Mouse (Mus musculus) lung, postnatal 4 days (tissue): ENCODE measurements around the gene Foxo6.

Experiments used
- DNase-seq, 2 experiments: peaks; one replicate each; pipeline ENCODE4 v3.0.0; 2021

Gene Foxo6

DNA sequence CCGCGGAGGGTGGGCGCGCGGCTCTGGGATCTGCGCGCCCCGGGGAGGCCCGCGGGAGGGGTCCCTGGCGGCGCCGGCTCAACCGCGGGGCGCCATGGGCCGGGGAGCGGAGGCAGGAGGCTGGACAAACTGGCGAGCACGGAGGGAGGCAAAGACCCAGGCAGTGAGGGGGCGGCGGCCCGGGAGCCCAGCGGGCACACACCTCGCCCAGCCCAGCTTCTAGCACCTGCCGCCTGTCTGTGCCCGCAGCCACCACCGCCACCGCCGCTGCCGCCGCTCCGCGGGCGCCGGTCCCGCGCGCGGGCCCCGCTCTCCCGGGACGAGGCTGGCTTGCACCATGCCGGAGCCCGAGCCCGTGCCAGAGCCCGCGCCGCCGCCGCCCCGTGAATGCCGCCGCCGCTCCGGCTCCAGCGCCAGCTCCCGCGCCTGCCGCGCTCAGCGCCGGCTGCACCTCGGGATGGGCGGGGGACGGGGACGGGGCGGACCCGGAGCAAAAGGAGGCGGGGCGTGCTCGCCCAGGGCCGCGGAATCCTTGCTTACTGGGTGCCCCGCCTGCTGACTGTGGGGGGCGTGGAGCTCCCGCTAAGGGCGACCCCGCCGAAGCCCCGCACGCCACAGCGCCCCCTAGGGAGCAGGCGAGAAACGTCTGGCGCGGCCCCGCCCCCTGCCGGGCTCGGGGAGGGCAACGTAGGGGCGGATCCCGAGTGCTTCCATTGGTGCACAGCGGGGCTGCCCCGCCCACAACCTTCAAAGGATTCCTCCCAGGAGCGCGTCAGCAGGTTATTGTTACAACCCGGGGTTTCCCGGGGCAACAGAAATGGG, at the start of gene Foxo6:
TSS of gene Foxo6 (minus strand) at position 60 of the 822 bp plus-strand sequence.
- peak; percentile 98 for DNase-seq

DNA sequence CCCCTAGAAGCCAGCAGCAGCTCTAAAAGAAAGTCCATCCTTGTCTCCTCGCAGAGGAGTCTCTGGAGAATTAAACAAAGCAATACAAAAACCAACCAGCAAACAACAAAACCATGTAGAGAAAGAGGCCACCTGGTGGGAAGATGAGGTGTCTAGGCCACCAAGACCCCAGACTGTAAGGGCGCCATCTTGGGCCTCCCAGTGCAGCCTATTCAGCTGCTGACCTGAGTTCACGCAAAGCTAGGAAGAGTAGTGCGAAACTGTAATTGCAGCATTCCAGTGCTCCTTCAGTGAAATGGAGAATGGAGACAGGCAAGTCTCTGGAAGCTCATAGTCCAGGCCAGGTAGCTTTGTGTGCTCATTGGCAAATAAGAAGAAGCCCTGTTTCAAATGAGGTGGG, 47.2 kb upstream of the Foxo6 start:
- DNase-seq: no peak

DNA sequence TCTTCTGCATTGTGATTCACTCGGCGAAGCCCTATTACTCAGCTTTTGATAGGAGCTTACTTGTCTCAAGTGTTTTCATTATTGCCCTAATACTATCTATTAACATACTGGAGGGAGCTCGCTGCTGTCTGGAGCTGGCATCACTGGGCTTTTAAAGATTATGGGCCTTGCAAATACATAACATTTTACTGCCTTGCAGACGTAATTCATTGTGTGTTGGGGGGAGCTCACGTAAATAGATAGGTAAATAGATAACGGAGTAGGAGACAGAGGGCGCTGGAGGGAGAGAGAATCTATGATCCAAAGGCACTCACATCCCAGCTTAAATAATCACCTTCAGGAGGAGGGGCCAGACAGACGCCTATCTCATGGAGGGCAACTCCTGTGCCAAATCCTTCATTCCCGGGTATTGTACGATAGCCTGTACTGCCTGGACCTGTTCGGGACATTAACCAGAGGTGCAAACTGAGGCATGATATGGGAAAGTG, 45.8 kb upstream of the Foxo6 start:
- DNase-seq: no peak

DNA sequence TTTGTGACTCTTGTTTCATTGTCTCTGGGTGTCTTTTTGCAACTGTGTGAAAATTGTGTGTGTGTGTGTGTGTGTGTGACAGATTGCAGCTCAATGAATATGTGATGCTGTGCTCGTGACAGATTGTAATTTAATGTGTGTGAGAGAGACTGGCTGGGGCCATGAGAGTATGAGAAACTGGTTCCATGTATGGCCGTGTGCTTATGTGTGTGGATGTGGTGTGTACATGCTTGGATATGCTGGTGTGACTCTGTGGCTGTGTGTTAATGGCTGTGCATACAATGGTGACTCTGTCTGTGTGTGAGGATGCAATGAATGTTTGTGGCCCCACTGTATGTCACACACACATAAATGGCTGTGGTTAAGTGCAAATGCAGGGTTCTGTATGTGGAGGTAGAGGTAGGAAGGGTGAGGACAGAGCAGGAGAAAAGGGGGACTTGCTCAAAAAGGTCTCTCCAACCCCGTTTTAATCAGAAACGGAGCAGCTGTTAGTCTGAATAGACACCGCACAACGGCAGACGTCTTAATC, 45.3 kb upstream of the Foxo6 start:
- DNase-seq: no peak

DNA sequence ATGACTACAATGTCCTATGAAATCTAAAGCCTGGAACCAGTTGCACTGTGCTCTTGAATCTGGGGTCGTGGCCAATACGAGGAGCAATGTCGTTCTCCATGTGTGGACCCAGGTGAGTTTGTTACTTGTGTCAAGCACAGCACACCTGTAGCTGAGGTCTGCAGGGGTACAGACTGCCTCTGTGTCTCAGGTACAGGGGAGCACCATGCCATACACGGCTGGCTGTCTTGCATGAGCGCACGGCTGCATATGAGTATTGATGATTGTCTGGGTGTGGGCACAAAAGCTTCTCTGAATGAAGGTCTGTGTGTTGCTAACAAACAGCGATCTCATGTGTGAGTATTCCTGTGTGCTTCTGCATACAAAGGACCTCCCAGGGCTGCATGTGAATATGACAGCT, 44.8 kb upstream of the Foxo6 start:
- no peak for DNase-seq

DNA sequence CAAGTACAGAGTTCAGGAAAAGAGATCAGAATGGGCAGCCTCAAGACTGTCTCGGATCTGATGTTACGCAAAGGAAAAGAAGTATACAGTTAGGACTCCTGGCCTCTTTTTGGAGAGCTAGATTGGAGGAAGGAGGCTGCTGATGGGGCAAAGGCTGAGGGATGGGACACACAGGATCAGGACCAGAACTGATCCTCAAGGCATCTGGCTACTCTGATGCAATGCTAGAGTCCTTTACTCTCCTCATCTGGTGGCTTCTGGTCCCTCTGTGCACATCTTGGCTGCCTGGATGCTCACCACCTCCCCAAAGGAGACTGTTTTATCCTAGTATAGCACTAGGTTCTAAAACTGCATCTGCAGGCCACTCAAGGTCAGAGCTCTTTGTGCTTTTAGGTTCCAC, 44.4 kb upstream of the Foxo6 start:
- no peak for DNase-seq

DNA sequence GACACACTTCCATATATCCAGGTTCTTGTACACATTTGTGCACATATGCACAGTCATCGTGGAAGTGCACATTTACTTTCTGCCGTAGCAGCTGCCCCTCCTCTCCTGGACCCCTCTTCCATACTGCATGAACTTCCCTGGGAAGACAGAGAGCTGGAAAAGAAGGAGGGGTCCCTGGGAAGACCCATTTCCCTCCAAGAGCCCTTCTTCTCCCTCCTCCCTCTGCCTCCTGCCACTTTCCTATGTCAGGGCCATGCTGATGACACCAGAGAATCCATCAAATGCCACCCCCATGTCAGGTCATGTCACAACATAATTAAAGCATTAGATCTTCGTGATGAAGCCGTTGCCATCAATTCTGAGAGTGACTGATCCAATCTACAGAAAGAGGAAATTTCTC, 38.6 kb upstream of the Foxo6 start:
- DNase-seq: no peak

DNA sequence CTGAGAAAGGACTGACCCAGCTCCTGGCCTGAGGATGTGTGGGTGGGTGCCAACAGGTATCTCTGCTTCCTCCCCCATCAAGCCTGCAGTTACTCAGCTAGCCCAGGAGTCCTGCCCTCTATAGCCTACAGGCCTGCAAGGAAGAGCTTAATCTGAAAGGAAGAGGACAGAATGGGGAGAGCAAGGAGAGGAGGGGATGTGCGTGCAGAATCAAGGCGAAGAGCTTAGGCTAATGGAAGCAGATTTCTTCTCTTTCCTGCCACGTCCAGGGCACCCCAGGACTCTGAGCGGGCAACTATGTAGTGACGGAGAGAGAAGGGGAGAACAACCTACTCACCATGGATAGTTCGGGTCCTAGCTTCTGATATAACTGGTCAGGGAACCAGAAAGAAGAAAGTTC, 37.9 kb upstream of the Foxo6 start:
- DNase-seq: no peak

DNA sequence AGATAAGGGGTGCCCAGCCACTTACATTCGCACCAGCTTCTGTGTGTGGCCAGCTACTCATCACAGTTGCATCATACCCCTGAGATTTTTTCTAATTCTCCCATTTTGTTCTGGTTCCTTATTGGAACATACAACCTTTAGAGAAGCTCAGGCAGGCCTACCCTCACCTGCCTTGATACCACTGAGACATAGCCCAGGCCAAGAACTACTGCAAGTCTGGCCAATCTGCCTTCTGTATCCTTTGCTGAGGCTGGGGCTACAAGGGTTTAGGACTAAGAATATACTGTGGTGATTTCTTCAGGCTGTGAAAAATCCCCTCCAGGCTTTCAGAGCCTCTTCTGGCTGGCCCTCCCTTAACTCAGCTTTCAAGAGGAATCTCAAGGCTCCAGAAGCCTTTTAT, 36.7 kb upstream of the Foxo6 start:
- no peak for DNase-seq

DNA sequence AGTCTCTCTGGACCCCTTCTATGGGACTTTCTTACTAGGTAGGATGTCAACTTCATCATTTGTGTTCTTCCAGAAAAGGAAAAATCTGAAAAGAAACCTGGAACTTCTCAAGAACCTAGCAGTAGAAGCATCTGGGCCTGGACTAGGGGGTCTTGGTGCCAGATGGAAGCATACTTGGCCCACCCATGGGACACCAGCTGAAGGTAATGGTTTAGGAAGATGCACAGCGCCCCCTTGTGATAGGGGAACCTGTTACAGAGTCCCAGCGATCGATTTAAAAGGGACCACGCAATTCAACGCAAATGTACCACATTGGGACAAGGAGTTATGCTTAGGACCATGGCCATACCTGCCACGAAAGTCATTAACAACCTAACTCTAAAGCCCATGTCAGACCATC, 36.0 kb upstream of the Foxo6 start:
- peak in 1 of 2 experiments; percentile 45 for DNase-seq

DNA sequence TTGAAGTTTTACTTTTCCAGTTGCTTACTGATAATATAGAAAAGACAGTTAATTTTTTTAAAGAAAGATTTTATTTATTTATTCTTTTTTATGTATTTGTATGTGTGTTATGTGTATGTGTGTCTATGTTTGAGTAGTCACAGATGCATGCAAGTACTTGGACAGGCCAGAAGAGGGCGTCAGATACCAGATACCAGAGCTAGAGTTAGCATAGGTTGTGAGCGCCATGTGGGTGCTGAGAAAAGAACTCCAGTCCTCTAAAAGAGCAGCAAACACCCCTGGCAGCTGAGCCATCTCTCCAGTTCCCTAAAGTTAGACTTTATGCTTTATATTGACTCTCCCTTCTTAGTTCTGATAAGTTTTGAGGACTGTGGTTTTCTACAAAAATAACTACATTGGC, 30.4 kb upstream of the Foxo6 start:
- no peak for DNase-seq

DNA sequence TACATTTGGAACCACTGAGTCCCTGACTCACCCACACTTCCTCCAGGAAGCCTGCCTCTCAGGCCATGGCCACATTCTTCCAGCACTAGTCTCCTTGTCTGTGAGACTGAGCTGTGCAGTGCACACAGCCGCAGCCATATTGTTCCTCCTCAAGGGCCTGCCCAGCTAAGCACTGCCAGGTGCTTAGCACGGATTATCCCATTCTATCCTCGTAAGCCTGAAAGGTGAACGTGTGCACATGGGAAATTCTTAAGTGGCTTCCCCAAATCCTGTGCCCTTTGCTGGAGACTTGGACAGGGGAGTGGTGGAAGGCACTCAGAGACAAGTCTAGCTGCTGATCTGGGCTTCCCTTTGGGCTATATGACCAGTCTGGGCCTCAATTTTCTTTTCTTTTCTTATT, 29.6 kb upstream of the Foxo6 start:
- DNase-seq: no peak

DNA sequence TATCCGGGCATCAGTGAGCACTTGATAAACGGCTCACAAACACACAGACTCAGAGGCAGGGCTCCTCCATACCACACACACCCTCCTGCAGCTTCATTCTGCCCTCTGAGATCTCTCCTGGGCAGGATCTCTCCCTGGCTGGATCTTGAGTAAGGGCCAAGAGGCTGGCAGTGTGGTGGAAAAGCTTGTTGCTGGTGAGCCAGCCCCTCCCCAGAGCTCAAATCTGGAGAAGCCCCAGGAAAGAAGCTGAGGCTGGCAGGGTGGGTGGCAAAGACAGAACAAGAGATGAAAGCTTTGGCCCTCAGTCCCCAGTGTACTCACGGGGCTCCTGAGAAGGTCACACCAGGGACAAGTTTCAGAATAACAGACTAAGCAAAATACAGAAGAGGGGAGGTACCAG, 27.4 kb upstream of the Foxo6 start:
- no peak for DNase-seq

DNA sequence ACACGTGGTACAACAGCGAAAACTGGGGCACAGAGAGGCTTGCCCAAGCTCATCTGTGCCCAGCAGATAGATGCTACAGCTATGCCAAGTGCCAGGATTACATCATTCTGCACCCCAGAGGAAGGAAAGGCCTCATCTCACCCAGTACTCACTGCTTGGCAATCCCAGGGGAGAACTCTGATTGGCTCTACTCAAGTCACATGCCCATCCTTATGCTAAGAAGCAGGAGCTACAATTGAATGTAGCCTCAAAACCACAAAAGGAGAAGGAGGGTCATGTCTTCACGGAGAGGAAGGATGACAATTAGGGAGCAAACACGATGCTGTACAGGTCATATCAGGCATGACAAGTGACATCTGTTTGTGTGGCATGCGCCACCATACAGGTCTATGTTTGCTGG, 26.2 kb upstream of the Foxo6 start:
- no peak for DNase-seq

DNA sequence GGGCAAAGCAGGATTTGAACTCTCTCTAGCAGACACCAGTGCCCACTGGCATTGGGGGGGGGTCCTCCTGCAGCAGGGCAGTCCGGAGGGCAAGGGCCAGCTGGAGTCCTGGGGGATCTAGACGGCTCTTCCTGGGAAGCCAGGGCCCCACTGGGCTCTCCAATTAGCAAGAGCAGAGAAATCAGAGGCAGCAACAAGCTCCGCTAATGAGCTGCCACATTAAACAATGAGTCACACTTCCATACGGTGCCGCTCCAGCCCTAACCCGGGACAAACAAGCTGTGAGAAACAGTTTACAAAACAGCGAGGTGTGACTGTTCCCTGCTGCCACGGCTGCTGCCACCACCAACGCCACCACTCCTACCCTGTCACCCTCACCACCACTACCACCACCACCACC, 17.4 kb upstream of the Foxo6 start:
- DNase-seq: no peak

DNA sequence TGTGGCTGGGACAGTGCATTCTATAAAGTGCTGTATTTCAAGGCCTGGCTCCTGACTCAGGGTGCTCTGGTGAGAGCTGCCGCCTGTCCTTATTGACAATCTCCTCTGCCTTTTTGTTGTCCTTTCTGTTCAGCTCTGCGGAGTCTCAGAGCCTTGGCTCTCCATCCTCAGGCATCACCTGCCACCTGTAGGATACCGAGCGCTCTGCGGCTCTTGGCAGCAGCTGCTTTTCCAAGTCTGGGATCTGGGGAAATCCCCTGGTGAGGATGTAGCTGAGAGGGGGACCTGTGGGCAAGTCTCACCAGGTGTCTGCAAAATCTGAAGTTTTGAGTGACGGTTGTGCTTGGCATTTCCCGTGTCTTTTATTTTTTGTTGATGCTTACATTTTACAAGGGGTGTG, 12.1 kb upstream of the Foxo6 start:
- DNase-seq: no peak

DNA sequence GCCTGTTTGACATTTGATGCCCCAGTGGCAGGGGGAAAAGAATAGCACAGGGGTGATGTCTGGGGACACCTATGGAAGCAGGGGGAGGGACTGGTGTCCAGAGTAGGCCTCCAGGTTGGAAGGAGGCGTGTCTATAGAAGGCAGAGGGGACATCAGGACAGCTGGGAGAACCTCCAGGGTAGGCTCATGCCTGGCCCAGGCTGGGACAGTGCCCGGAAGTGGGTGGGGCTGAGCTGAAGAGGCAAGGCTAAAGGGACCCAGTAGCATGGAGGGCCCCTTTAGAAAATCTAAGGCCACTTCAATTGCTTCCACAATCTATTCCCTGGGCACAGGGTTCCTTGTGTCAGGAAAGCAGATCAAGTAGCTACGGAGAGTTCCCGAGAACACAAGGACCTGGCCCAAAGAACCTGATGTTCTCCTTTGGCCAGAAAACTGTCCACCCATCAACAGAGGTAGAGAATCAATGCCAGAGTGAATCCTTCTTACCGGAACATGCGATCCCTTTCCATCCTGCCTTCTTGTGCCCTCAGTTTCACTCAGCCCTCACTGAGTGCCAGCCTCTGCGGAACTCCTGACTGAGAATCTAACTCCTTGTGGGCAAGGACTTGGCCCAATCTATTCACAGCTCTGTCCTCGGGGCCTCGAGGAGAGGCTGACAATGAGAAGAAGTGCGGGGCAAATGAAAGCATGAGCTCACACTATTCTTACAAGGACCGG, 4.1 kb upstream of the Foxo6 start:
- DNase-seq: peak; percentile 54 to 64

DNA sequence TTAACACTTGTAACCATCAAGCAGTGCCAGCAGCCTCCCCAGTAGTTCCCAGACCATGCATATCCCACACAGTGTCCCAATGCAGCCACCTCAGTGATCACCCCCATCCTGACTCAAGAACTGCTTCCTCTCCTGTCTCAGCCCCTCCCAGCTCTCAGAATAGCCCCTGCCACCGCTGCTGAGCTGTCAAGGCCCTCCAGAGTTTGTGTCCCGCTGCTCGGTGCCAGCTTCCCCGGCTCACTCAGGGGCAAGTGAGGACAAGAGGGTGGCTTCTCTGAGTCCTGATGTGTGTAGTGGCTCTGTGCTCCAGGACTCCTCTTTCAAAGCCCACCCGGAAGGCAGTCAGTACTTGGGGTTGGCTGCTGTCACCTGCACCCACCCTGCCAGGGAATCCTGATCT, 3.3 kb upstream of the Foxo6 start:
- DNase-seq: peak in 1 of 2 experiments; percentile 22

DNA sequence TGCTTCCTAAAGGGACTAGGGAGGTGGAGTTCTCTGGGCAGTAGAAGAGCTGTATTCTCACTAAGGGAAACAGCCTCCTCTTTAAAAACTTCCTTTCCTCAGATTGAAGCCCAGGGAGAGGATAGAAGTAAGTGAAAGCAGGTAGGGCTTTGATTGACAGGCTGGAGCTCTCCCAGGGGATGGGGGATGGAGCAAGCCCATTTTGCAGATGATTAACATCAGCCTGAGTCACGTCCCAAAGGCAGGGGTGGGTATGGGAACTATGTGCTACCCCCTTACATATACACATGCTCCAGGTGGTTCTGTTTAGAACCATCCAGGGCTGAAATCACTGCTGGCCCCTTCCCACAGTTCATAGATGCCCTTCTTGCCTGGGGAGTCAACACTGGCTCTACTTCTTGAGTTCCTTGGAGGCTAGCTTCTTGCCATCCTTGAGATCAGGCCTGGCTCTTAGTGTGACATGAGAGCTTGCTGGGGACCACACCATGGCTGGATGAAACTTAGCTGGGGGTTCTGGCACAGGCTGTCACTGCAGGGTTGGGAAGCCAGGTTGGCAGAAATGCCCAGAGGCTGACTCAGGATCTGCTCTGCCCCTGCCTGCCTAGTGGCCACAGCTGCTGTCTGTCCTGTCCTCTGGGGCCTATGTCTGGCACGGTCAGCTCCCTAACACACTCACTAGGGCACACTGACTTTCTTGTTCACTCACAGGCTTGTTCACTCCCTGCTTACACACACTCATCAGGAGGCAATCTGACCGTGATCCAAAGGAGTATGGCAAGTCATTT, 2.2 kb upstream of the Foxo6 start:
- DNase-seq: peak in 1 of 2 experiments; percentile 19

DNA sequence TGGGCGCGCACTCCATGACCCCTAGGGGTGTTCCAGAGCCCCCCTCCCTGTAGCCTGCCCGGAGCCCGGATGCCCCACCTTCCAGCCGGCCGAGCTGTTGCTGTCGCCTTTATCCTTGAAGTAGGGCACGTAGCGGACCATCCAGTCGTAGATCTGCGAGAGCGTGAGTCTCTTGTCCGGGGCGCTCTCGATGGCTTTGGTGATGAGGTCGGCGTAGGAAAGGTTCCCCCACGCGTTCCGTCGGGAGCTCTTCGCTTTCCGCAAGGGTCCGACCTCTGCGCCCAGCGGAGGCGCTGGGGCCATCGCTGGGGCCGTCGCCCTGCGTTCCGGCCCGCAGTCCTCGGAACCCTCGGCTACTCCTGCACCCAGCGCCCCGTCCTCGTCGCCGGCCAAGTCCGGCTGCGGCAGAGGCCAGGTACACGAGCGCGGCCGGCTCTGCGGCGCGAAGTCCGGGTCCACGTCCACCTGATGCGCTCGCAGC, 348 bp downstream of the Foxo6 start:
- peak; percentile 16 to 43 for DNase-seq

DNA sequence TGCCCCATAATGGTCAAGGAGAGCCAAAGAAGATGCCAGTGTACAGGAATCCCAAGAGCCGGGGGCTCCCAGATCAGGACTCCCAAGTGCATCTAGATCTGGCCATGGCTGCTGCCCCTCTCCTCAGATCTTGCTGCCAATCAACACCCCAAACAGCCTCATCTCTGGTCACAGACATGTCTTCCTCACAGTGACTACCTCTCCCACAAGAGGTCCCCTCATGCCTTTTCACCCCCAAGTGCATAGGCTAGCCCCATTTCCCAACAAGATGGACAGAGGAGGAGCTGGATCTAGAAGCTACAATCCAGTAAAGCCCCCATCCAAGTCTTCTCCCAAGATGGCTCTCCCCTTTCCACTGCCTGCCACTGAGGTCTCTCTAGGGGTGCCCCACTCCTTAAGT, 1.4 kb downstream of the Foxo6 start:
- no peak for DNase-seq

DNA sequence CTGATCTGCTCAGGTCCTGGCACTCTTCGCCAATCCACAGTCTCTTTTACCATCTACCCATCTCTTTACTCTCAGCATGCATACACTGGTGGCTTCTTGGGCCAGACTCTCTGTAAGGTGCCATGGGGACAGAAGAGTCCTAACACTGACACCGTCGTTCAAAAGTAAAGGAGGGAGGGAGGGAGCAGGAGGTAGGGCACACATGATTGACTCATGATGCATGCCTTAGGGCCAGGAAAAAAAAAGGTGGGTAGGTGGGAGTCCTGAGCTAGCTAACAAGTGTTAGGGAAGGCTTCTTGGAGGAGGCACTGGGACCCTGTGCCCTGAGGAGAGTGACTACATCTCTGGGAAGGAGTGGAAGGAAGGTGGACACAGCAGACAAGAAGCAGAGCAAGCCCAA, 1.9 kb downstream of the Foxo6 start:
- no peak for DNase-seq

DNA sequence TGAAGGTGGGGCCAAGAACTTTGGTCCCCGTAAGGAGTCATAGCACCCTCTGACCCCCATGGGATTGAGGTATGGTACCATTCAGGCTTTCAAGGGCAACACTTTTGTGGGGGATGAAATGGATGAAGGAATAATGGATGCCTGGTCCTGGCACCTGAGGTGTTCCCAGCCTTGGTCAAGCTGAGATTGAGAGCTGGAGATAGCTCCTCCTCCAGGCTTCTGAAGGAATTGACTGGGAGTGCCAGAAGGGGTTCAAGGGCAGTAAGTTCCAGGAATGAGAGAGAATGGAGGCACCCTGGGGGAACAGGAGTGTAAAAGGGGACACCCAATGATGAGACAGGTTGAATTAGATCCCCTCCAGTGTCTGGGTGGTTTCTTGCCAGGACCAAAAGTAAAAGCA, 3.0 kb downstream of the Foxo6 start:
- DNase-seq: no peak
